Mouse (Mus musculus) small intestine, adult 2 months (tissue): ENCODE results near the gene Wbp1.

Experiments
- CTCF ChIP-seq: fragments of 200-500 bp; IDR thresholded peaks from 2 replicates; pipeline ENCODE4 v1.5.1; 2012; ENCODE audit warnings: low read depth, mild to moderate bottlenecking, control low read depth, inconsistent platforms, low read length, moderate library complexity, mixed read lengths; ENCODE audit not compliant: insufficient replicate concordance, insufficient read length; ENCODE audit errors: extremely low read depth
- POLR2A ChIP-seq: fragments of 200-500 bp; IDR thresholded peaks from 2 replicates; pipeline ENCODE4 v1.6.1; 2012; ENCODE audit warnings: low read depth, mild to moderate bottlenecking, control low read depth, inconsistent platforms, low read length, moderate library complexity

- TF ChIP-seq CTCF (no peak), POLR2A (no peak)
Measured at GRCm38 (mm10) chr6:83153038-83153437, 31.7 kb upstream of the Wbp1 start.
